Mouse (Mus musculus): ENCODE measurements at regions not wholly inside any gene's neighbourhood (a gene's known extent, or its start where the extent isn't known, plus 50 kb on each side); places are given as distances from the start of the nearest gene placed in this dataset.

DNA sequence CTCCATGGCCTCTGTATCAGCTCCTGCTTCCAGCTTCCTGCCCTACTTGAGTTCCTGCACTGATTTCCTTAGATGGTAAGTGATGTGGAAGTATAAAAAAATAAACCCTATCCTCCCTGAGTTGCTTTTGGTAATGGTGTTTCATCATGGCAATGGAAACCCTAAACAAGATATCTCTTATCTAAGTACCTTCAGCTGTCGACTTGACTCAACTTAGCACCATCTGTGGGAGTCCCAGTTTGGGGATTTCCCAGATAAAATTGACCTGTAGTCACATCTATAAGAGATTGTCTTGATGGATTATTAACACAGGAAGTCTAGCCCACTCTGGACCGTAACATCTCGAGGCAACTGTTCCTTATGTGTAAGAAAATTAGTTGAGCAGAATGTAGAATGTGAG, 570.2 kb upstream of the Gm10306 start:
- no peak for DNase-seq (ENCODE audit: low spot score)

DNA sequence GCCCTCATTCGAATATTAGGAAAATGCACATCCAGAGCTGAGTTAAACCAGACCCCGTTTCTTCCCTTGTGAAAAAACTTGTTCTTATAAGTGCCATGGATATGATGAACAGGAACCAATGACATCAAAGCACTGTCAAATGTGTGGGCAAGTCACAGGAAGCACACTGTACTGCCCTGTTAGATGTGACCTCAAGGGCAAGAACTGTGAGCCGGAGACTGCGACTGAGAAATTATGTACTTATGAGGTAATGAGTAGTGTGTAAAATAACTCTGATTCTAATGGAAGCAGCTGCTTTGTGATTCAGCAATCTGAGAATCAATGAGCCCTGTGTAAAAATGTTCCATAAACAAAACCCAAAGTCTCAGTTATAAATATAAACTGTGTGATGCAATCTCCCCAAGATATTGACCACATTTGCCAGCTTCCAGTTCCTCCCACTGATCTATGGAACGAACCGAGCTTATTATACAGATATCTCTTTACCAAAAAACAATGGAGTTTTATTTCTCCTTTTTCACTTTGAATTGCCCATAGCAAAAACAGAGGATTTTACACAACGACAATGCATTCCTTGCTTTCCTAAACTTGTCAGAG, 566.0 kb upstream of the Gm10306 start:
- DNase-seq (ENCODE audit: low spot score) = no peak

GRCm38 (mm10) chr4:94005818-94006217, 550.5 kb upstream of the Gm10306 start:
- DNase-seq (ENCODE audit: low spot score) = no peak

- peak; percentile 14 for DNase-seq (ENCODE audit: low spot score)
Observed at GRCm38 (mm10) chr4:94007088-94007768, 549.1 kb upstream of the Gm10306 start.

DNA sequence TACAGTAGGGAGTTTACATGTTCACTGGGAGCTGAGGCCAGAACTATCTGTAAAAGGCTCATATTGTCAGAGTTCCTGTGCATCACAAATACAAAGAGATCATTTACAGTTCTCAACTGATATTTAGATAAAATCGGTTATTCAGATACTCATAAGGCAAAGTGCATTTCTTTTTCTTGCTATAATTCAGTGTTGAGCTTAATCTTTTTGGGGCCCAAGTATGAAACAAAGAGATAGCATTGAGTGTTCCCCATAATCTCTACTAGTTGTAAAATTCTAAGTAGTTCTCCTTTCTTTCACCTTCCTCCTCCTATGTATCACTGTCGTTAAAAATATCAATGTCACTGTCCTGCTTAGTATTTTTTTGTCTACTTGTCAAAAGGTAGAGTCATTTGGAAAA, 540.6 kb upstream of the Gm10306 start:
- no peak for DNase-seq (ENCODE audit: low spot score)

- no peak for DNase-seq (ENCODE audit: low spot score)
Observed at GRCm38 (mm10) chr4:94017702-94018101, 538.6 kb upstream of the Gm10306 start.

DNA sequence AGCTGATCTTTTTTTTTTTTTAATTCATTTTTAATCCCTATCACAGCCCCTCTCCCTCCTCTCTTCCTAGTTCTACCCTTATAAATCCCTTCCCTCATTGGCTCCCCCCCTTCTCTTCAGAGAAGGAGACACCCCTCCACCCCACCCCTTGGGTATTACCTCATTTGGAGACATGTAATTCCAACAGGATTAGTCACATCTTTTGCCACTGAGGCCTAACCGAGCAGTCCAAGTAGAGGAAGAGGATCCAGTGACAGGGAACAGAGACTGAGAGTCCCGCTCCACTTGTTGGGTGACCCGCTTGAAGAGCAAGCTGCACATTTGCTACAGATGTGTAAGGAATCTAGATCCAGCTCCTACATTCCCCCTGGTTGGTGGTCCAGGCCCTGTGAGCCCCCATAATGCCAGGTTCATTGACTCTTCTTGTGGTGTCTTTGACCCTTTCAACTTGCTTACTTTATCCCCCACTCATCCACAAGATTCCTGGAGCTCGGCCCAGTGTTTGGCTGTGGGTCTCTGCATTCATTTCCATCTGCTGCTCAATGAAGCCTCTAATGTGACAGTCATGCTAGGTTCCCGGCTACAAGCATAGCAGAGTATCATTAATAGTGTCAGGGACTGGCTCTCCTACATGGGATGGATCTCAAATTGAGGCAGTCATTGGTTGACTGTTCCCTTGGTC, 506.6 kb upstream of the Gm10306 start:
- no peak for DNase-seq (ENCODE audit: low spot score)

DNA sequence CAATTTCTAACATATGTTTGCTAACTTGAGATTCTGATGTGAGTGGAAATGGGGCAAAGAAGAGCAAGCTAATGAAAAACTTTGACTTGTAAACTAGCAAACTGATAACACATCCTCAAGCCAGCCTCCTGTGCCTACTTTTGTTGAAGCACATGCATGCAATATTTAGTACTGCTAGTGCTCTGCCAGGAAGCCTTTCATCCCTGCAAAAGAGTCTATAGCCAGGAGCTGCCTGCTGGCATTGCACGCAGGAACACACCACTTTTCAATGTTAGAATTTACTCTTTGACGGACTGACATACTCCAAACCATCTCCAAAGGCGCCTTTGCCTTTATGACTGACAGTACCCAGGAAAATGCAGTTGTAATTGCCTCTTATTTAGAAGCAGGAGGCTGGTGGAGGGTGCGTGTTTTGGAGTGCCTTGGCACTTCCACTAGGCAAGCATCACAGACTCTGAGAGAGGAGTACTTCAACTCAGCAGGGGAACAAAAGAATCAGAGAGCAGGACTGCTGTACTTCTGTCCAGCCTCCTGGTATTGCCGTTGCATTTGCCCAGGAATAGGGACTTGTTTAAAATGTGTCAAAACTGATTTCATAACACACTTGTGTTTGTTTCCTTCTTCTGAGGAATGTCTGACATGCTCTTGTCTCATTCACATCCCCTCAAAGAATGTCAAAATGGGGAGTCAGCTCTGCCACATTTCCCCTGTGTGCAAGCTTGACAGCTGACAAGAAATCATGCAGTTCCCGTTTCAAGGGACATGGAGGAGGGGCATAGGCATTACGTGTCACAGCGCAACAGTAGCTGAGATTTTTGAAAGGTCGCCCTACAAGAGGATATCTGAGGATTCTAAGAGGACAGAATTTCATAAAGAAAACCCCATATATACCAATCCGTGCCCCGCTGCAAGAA, 503.8 kb upstream of the Gm10306 start:
- no peak for DNase-seq (ENCODE audit: low spot score)

GRCm38 (mm10) chr4:94073178-94073870, 483.0 kb upstream of the Gm10306 start:
- no peak for DNase-seq (ENCODE audit: low spot score)

DNA sequence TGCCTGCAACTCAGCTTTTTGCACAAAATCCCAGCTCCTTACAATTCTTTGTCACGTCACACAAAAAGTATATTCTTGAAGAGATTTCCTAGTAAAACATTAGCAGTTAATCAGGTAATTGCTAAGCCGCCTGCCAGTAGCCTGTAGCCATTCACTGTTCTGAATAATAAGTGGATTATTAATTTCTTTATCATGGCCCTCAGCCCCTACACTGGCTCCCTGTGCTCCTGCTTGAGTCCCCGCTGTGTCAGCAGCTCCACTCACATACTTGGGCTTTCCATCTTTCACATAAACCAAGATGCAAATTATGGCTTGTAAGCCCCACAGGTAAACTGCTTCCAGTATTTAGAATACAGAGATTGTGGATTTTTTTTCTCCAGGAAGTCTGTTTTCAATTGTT, 473.5 kb upstream of the Gm10306 start:
- DNase-seq (ENCODE audit: low spot score) = no peak

DNA sequence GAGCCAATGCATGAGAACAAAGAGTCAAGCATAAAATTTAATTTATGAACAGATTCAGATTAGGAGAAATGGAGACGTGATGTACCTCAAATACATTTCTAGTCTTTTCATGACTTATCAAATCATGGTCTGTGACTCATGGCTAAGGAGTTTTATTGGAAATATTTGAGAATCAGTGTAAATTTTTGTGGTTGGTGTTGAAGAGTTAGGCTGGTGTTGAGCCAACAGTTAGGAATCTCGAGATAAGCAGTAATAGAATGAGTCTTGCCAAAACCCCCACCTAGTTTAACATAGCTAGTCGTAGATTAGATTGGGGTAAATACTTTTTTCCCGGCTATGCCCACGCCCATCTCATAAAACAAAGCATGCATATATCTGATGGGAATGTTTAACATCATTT, 462.0 kb upstream of the Gm10306 start:
- DNase-seq (ENCODE audit: low spot score) = no peak

DNA sequence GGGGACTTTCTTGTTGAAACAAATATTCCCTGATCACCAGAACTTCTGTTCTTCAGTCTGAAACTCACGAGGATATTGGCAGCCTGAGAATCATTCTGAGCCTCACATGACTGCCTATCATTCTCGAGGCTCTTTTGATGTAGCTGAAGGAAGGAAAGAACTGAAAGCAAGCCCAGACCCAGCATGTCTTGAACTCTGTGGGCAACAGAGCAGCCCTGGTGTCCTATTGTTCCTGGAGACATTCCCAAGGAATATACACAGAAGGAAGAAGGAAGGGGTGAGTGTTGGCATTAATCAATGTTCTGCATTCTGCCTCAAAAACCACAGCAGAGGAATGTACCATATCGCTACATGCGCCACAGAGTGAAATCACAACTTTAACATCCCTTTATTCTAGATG, 449.4 kb upstream of the Gm10306 start:
- no peak for DNase-seq (ENCODE audit: low spot score)

DNA sequence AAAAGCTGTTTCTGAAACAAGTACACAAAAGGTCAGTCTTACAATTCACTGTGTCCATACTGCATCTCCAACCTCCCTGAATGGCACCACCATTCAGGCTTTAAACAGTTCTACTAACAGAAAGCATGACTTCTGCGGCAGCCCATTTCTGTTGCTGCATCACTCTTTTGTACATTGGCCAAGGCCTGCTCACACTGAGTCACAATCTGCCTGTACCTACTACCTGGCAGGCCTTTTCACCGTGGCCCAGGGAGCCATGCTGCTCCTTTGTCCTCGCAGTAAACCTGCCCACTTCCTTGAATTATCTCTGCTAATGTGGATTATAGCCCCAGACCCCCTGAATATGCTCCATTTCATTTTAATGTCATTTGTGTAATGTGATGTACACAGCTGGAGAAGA, 439.5 kb upstream of the Gm10306 start:
- no peak for DNase-seq (ENCODE audit: low spot score)

- no peak for DNase-seq (ENCODE audit: low spot score)
Observed at GRCm38 (mm10) chr4:94124177-94124576, 432.2 kb upstream of the Gm10306 start.

- DNase-seq (ENCODE audit: low spot score) = no peak
Observed at GRCm38 (mm10) chr4:94137921-94138320, 418.4 kb upstream of the Gm10306 start.

GRCm38 (mm10) chr4:94144901-94145801, 411.2 kb upstream of the Gm10306 start:
- DNase-seq (ENCODE audit: low spot score) = no peak

GRCm38 (mm10) chr4:94147964-94148533, 408.3 kb upstream of the Gm10306 start:
- DNase-seq (ENCODE audit: low spot score) = no peak

GRCm38 (mm10) chr4:94149056-94149455, 407.3 kb upstream of the Gm10306 start:
- no peak for DNase-seq (ENCODE audit: low spot score)

DNA sequence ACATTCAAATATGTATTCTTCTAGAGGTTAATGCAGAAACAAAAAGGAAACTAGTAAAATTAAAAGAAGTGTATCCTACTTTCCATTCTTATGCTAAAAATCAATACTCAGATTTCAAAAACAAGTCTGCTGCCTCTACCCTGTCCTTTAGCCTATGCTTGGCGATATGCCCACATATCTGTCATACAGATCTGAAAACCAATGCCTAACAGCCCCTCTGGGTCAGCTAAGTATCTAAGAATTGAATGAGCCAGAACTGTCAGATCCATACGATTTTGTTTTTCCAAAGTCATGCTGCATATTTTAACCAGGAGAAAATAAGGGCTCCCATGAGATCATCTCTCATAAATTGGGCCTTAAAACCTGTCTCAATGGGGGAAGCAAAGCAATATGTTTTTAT, 395.7 kb upstream of the Gm10306 start:
- no peak for DNase-seq (ENCODE audit: low spot score)

DNA sequence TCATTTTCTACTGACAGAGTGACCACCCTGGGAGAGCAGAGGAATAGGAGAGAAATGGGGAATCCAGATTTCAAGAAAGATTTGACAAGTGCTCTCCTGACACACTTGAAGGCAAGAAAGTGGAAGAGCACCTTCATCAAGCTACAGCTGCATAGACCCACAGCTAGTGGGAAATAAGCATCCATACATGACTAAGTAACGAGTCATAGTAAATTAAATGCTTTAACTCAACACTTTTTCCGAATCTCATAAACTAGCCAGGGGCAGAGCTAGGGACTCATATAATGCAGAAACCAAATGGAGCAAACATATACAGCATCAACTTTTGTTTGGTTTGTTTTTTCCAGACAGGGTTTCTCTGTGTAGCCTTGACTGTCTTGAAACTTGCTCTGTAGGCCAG, 383.2 kb upstream of the Gm10306 start:
- no peak for DNase-seq (ENCODE audit: low spot score)
